Mouse (Mus musculus): ENCODE results near the gene Pcgf1. TPM values are rescaled to one million over a fixed set of nuclear protein-coding genes. Genes with fewer than 3 reads are reported as not detected.

The Pcgf1 gene
- polyA plus RNA-seq, 1 experiment from 2014 or later: 34.3 TPM

DNA sequence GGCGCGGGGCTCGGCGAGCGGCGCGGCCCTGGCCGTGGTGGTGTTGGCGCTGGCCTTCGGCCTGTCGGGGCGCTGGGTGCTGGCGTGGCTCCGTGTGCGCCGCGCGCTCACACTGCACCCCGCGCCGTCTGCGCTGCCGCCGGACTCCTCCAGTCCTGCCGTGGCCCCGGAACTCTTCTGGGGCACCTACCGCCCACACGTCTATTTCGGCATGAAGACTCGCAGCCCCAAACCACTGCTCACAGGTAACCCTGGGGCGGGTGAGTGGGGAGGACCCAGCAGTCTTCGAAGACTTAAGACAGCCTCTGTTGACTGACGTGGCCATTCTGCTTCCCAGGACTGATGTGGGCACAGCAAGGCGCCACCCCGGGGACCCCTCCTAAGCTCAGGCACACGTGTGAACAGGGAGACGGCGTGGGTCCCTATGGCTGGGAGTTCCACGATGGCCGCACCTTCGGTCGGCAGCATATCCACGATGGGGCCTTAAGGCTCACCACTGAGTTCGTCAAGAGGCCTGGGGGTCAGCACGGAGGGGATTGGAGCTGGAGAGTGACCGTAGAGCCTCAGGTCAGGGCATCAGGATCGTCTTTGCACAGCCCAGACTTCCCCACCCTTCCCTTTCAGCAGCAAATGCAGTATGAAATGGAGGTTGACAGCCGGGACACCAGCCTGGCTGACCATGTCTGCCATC lies 38.2 kb downstream of the Pcgf1 start:
- ATAC-seq (replicated peaks; ENCODE audit: low FRiP score) (no peak; the same call in 1 of the 2 replicates), DNase-seq (ENCODE audit: low spot score) (peak; percentile 56)
- Histone ChIP-seq H3K36me3 (ENCODE audit: control insufficient read depth, insufficient read depth, low read length) (no peaks in the 10 kb centered on the region; the same call in none of the 2 replicates), H3K27me3 (ENCODE audit: control insufficient read depth, insufficient read depth, low read length) (no peaks in the 10 kb centered on the region), H3K4me1 (replicated peaks; ENCODE audit: control insufficient read depth, insufficient read depth, low read length) (peaks cover 11% of the 10 kb centered on the region; the same call in 1 of the 2 replicates), H3K9me3 (ENCODE audit: control insufficient read depth, low read length) (no peaks in the 10 kb centered on the region), H3K4me2 (ENCODE audit: low read depth, low read length, severe bottlenecking) (peak overlapping the region; percentile 96), H3K9ac (ENCODE audit: low read length) (peak overlapping the region; percentile 85), H3K27ac (ENCODE audit: low read depth, low read length) (peak overlapping the region; percentile 44), H3K4me3 (ENCODE audit: low read depth, low read length) (peak overlapping the region; percentile 87)
- WGBS: 2% methylated on average over 44 of the region's 48 CpGs

DNA sequence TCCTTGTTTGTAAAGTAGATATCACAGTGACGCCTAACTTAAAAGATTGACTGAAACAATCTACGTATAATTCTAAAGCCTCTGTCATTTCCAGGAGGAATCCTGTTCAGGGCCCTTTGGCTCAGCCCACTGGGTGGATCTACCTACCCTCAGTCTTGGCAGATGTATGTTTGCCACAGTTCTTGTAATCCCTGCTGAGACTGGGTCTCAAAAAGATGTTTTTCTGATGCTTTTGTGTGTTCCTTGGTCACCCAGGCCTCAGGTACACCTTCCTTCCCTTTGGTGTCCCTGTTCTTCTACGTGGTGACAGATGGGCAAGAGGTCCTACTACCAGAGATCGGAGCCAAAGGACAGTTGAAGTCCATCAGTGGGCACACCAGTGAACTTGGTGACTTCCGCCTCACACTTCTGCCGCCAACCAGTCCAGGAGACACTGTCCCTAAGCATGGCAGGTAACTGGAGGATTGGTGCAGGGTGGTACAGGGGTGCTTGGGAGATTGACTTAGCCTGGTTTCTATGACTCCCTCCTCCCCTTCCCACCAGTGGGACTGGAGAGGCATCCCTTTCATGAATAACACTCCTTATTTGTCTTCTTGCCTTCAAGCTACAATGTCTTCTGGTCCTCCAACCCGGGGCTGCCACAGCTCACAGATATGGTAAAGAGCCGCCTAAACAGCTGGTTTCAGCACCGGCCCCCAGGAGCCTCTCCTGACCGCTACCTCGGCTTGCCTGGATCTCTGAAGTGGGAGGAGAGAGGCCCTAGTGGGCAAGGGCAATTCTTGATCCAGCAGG lies 38.9 kb downstream of the Pcgf1 start:
- DNase-seq (ENCODE audit: low spot score): no peak
- Histone ChIP-seq H3K36me3 (ENCODE audit: control insufficient read depth, insufficient read depth, low read length) (no peaks in the 10 kb centered on the region; the same call in none of the 2 replicates), H3K4me3 (ENCODE audit: low read depth, low read length) (peak overlapping the region; percentile 87), H3K27me3 (ENCODE audit: control insufficient read depth, insufficient read depth, low read length) (no peaks in the 10 kb centered on the region), H3K27ac (ENCODE audit: low read depth, low read length) (no peak overlapping the region), H3K4me1 (replicated peaks; ENCODE audit: control insufficient read depth, insufficient read depth, low read length) (peaks cover 11% of the 10 kb centered on the region; the same call in 1 of the 2 replicates), H3K4me2 (ENCODE audit: low read depth, low read length, severe bottlenecking) (peak overlapping the region; percentile 96), H3K9me3 (ENCODE audit: control insufficient read depth, low read length) (no peaks in the 10 kb centered on the region), H3K9ac (ENCODE audit: low read length) (peak overlapping the region; percentile 85)
- no peak for ATAC-seq (replicated peaks; ENCODE audit: low FRiP score)
- WGBS: 84% methylated on average over 11 of the region's 11 CpGs

DNA sequence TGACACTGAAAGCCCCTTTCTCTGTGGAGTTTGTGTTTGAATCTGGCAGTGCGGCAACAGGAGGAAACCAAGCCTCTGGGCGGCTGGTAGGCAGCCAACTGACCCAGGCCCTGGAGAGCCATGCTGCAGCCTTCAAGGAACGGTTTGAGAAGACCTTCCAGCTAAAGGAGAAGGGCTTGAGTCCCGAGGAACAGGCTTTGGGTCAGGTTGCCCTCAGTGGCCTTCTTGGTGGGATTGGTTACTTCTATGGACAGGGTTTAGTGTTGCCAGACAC lies 39.4 kb downstream of the Pcgf1 start:
- Histone ChIP-seq H3K27ac (ENCODE audit: low read depth, low read length) (no peak overlapping the region), H3K9me3 (ENCODE audit: control insufficient read depth, low read length) (no peaks in the 10 kb centered on the region), H3K4me1 (replicated peaks; ENCODE audit: control insufficient read depth, insufficient read depth, low read length) (peaks cover 11% of the 10 kb centered on the region; the same call in 1 of the 2 replicates), H3K9ac (ENCODE audit: low read length) (no peak overlapping the region), H3K4me3 (ENCODE audit: low read depth, low read length) (0 out of 2 replicates have a peak overlapping the region, but pooled peaks have one; percentile 5), H3K27me3 (ENCODE audit: control insufficient read depth, insufficient read depth, low read length) (no peaks in the 10 kb centered on the region), H3K4me2 (ENCODE audit: low read depth, low read length, severe bottlenecking) (no peak overlapping the region), H3K36me3 (ENCODE audit: control insufficient read depth, insufficient read depth, low read length) (no peaks in the 10 kb centered on the region; the same call in none of the 2 replicates)
- ATAC-seq (replicated peaks; ENCODE audit: low FRiP score) (no peak), DNase-seq (ENCODE audit: low spot score) (no peak)
- 90% methylated on average over 4 of the region's 4 CpGs for WGBS

DNA sequence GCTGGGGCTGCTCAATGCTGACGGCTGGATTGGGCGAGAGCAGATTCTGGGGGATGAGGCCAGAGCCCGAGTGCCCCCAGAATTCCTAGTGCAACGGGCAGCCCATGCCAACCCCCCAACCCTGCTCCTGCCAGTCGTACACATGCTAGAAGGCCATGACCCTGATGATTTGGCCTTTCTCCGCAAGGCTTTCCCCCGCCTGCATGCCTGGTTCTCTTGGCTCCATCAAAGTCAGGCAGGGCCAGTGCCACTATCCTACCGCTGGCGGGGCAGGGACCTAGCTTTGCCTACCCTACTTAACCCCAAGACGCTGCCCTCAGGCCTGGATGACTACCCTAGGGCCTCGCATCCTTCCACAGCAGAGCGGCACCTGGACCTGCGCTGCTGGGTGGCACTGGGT lies 39.9 kb downstream of the Pcgf1 start:
- H3K9me3 ChIP-seq (ENCODE audit: control insufficient read depth, low read length): no peaks in the 10 kb centered on the region
- no peak overlapping the region for H3K9ac ChIP-seq (ENCODE audit: low read length)
- ATAC-seq (replicated peaks; ENCODE audit: low FRiP score) (no peak), DNase-seq (ENCODE audit: low spot score) (peak; percentile 59)
- H3K4me1 ChIP-seq (replicated peaks; ENCODE audit: control insufficient read depth, insufficient read depth, low read length): peaks cover 12% of the 10 kb centered on the region; the same call in 1 of the 2 replicates
- H3K4me3 ChIP-seq (ENCODE audit: low read depth, low read length): 0 out of 2 replicates have a peak overlapping the region, but pooled peaks have one; percentile 5
- H3K36me3 ChIP-seq (ENCODE audit: control insufficient read depth, insufficient read depth, low read length): no peaks in the 10 kb centered on the region; the same call in none of the 2 replicates
- H3K4me2 ChIP-seq (ENCODE audit: low read depth, low read length, severe bottlenecking): no peak overlapping the region
- H3K27me3 ChIP-seq (ENCODE audit: control insufficient read depth, insufficient read depth, low read length): no peaks in the 10 kb centered on the region
- 94% methylated on average over 13 of the region's 13 CpGs for WGBS
- no peak overlapping the region for H3K27ac ChIP-seq (ENCODE audit: low read depth, low read length)

DNA sequence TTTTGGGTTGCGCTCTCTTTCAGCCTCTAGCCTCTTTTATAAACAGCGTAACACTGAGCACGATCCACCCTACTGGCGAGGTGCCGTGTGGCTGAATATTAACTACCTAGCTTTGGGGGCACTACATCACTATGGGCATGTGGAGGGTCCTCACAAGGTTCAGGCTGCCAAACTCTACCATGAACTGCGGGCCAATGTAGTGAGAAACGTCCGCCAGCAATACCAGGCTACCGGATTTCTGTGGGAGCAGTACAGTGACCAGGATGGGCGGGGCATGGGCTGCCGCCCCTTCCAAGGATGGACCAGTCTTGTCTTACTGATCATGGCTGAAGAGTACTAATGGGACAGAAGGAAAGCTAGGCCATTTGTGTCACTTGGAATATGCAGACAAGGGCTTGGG lies 40.7 kb downstream of the Pcgf1 start:
- no peak overlapping the region for H3K9ac ChIP-seq (ENCODE audit: low read length)
- DNase-seq (ENCODE audit: low spot score): no peak
- 83% methylated on average over 11 of the region's 11 CpGs for WGBS
- H3K9me3 ChIP-seq (ENCODE audit: control insufficient read depth, low read length): no peaks in the 10 kb centered on the region
- peaks cover 19% of the 10 kb centered on the region; the same call in 1 of the 2 replicates for H3K4me1 ChIP-seq (replicated peaks; ENCODE audit: control insufficient read depth, insufficient read depth, low read length)
- H3K27me3 ChIP-seq (ENCODE audit: control insufficient read depth, insufficient read depth, low read length): no peaks in the 10 kb centered on the region
- no peak overlapping the region for H3K27ac ChIP-seq (ENCODE audit: low read depth, low read length)
- ATAC-seq (replicated peaks; ENCODE audit: low FRiP score): no peak
- H3K4me2 ChIP-seq (ENCODE audit: low read depth, low read length, severe bottlenecking): no peak overlapping the region
- no peak overlapping the region for H3K4me3 ChIP-seq (ENCODE audit: low read depth, low read length)
- H3K36me3 ChIP-seq (ENCODE audit: control insufficient read depth, insufficient read depth, low read length): no peaks in the 10 kb centered on the region; the same call in none of the 2 replicates

DNA sequence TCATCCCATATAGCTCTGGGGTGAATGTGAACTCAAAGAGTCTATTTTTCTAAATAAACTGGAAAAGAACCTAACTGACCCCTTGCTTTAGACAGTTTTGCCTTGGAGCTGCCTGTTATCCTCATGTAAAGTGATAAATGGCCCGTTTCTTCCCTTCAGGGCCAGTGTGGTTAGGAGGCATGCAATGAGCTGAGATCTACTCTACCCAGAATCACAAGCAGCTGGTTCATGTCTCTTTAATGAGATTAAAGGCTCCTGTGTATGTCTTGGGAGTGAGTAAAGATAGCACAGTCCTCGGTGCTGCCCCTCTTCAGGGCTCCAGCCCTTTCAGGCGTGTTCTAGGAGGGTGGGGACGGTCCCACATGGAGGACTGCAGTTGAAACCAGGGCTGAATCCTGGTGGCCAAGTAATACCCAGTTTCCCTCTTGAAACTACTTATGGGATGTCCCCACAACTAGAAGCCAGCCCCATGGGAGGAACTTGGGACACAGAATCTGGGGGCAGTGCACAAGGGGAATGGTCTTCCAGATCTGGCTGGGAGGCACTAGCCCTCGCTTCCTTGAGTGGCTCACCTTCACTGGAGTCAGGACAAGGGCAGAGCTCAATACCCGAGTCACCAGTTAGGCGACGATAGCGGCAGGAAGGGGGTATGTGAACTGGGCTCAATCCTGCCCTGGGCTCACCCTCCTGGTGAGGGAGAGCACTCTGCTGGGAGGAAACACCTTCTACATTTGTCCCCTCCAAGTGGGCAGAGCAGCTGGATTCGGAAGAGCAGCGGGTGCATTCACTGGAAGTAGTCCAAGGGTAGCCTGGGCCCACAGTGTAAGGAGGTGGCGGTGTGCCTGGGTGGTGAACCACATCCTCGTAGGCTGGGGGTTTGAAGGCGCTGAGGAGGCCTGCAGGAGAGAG lies 41.4 kb downstream of the Pcgf1 start:
- no peak for ATAC-seq (replicated peaks; ENCODE audit: low FRiP score)
- no peak overlapping the region; the same call in 1 of the 2 replicates for H3K9ac ChIP-seq (ENCODE audit: low read length)
- H3K4me3 ChIP-seq (ENCODE audit: low read depth, low read length): 0 out of 2 replicates have a peak overlapping the region, but pooled peaks have one; percentile 5
- no peaks in the 10 kb centered on the region for H3K27me3 ChIP-seq (ENCODE audit: control insufficient read depth, insufficient read depth, low read length)
- H3K27ac ChIP-seq (ENCODE audit: low read depth, low read length): no peak overlapping the region
- 88% methylated on average over 14 of the region's 14 CpGs for WGBS
- no peak for DNase-seq (ENCODE audit: low spot score)
- peaks cover 19% of the 10 kb centered on the region; the same call in 1 of the 2 replicates for H3K4me1 ChIP-seq (replicated peaks; ENCODE audit: control insufficient read depth, insufficient read depth, low read length)
- H3K36me3 ChIP-seq (ENCODE audit: control insufficient read depth, insufficient read depth, low read length): no peaks in the 10 kb centered on the region; the same call in none of the 2 replicates
- peak overlapping the region; percentile 77 for H3K4me2 ChIP-seq (ENCODE audit: low read depth, low read length, severe bottlenecking)
- H3K9me3 ChIP-seq (ENCODE audit: control insufficient read depth, low read length): no peaks in the 10 kb centered on the region

DNA sequence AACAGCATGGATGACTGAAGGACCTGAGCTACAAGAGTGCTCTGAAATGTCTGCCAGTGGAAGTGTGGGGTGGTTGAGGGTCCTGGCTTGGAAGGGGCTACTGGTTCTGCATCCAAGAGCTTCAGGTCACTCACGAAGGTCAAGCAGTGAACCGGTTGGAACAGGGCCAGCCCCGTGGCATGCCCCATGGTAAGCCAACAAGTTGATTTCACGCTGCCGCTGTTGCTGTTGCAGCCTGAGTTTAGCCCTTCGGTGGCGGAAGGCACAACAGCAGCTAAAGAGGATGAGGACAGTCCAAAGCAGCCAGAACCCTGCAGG lies 42.0 kb downstream of the Pcgf1 start:
- peak overlapping the region; percentile 77 for H3K4me2 ChIP-seq (ENCODE audit: low read depth, low read length, severe bottlenecking)
- DNase-seq (ENCODE audit: low spot score) (no peak), ATAC-seq (replicated peaks; ENCODE audit: low FRiP score) (no peak)
- H3K9me3 ChIP-seq (ENCODE audit: control insufficient read depth, low read length): no peaks in the 10 kb centered on the region
- no peaks in the 10 kb centered on the region; the same call in none of the 2 replicates for H3K36me3 ChIP-seq (ENCODE audit: control insufficient read depth, insufficient read depth, low read length)
- 85% methylated on average over 7 of the region's 7 CpGs for WGBS
- peaks cover 19% of the 10 kb centered on the region; the same call in 1 of the 2 replicates for H3K4me1 ChIP-seq (replicated peaks; ENCODE audit: control insufficient read depth, insufficient read depth, low read length)
- H3K27ac ChIP-seq (ENCODE audit: low read depth, low read length): no peak overlapping the region
- peak overlapping the region; percentile 5; the same call in 1 of the 2 replicates for H3K4me3 ChIP-seq (ENCODE audit: low read depth, low read length)
- peak overlapping the region; percentile 79 for H3K9ac ChIP-seq (ENCODE audit: low read length)
- H3K27me3 ChIP-seq (ENCODE audit: control insufficient read depth, insufficient read depth, low read length): no peaks in the 10 kb centered on the region

Data from forebrain, embryonic 11.5 days (tissue).